Mouse (Mus musculus) ovary, postnatal 14 days (tissue): ENCODE data around the gene Arl1.
"Not testable (repeated sequence)": the region's sequence is repeated elsewhere in the genome, so short reads cannot be mapped to it uniquely, and the experiment has no call there.

Experiments
- DNase-seq: peaks from one replicate; pipeline ENCODE4 v3.0.0; 2022; ENCODE audit warnings: low spot score

Gene Arl1

GRCm38 (mm10) chr10:88761524-88762212 lies 31.0 kb downstream of the Arl1 start:
- DNase-seq = no peak

GRCm38 (mm10) chr10:88765431-88766142 lies 34.9 kb downstream of the Arl1 start:
- DNase-seq = no peak

GRCm38 (mm10) chr10:88768961-88769360 lies 38.3 kb downstream of the Arl1 start:
- DNase-seq = no peak

GRCm38 (mm10) chr10:88769676-88770075 lies 39.0 kb downstream of the Arl1 start:
- DNase-seq = no peak

GRCm38 (mm10) chr10:88772965-88773364 lies 42.3 kb downstream of the Arl1 start:
- DNase-seq = not testable (repeated sequence)

GRCm38 (mm10) chr10:88776206-88776605 lies 45.5 kb downstream of the Arl1 start:
- DNase-seq = no peak

GRCm38 (mm10) chr10:88780716-88781115 lies 50.1 kb downstream of the Arl1 start:
- DNase-seq = no peak

GRCm38 (mm10) chr10:88783135-88783534 lies 52.5 kb downstream of the Arl1 start:
- not testable (repeated sequence) for DNase-seq

- no peak for DNase-seq
Measured at GRCm38 (mm10) chr10:88783941-88784340, 53.3 kb downstream of the Arl1 start.

- no peak for DNase-seq
Measured at GRCm38 (mm10) chr10:88784513-88784931, 53.9 kb downstream of the Arl1 start.

GRCm38 (mm10) chr10:88793671-88794070 lies 63.0 kb downstream of the Arl1 start:
- DNase-seq = no peak
